Mouse (Mus musculus) kidney, embryonic 14.5 days (tissue): ENCODE measurements around the gene Gm42674. TPM values are rescaled to one million over a fixed set of nuclear protein-coding genes. Genes with fewer than 3 reads are reported as not detected.

Source experiments
- ATAC-seq: fragments of 200-750 bp; cut with Nextera tagmentation; 2 replicates; pipeline ENCODE4 v1.8.0; 2017; ENCODE audit warnings: moderate number of reproducible peaks, mild to moderate bottlenecking, moderate TSS enrichment, moderate library complexity; ENCODE audit not compliant: low FRiP score, low TSS enrichment
- H3K27ac ChIP-seq: fragments of 300-500 bp; sonication (generic); 2 replicates; pipeline ENCODE4 v1.5.1; 2014; ENCODE audit warnings: low read depth, mild to moderate bottlenecking, low read length, moderate library complexity, mixed read lengths
- H3K27me3 ChIP-seq: fragments of 300-500 bp; sonication (generic); 2 replicates; pipeline ENCODE4 v1.6.1; 2014; ENCODE audit warnings: mild to moderate bottlenecking, low read length; ENCODE audit not compliant: control insufficient read depth, insufficient read depth
- H3K36me3 ChIP-seq: fragments of 300-500 bp; sonication (generic); 2 replicates; pipeline ENCODE4 v1.6.1; 2014; ENCODE audit warnings: low read length, mixed read lengths; ENCODE audit not compliant: control insufficient read depth, insufficient read depth
- H3K4me1 ChIP-seq: fragments of 300-500 bp; sonication (generic); 2 replicates; pipeline ENCODE4 v1.6.1; 2014; ENCODE audit warnings: low read length, mixed read lengths; ENCODE audit not compliant: control insufficient read depth, insufficient read depth
- H3K4me2 ChIP-seq: fragments of 300-500 bp; sonication (generic); replicated peaks from 2 replicates; pipeline ENCODE4 v1.6.1; 2014; ENCODE audit warnings: low read depth, mild to moderate bottlenecking, low read length
- H3K4me3 ChIP-seq: fragments of 300-500 bp; sonication (generic); 2 replicates; pipeline ENCODE4 v1.5.1; 2014; ENCODE audit warnings: mild to moderate bottlenecking, low read length
- H3K9ac ChIP-seq: fragments of 300-500 bp; sonication (generic); 2 replicates; pipeline ENCODE4 v1.6.1; 2014; ENCODE audit warnings: low read depth, mild to moderate bottlenecking, low read length, moderate library complexity
- H3K9me3 ChIP-seq: fragments of 300-500 bp; sonication (generic); 2 replicates; pipeline ENCODE4 v1.6.1; 2016; ENCODE audit warnings: low read length; ENCODE audit not compliant: control insufficient read depth
- WGBS: fragments of 180-500 bp; shearing (Covaris S2); extraction: QIAGEN DNeasy Blood & Tissue Kit; methylation state at CpG from one replicate; pipeline ENCODE4 v1.1.7; 2014; 5-methylcytosine and 5-hydroxymethylcytosine counted together
- polyA plus RNA-seq: library from polyadenylated mRNA; unstranded; fragments of >200 nt; fragmentation: Nextera tagmentation; extraction: Ambion mirVana; gene quantifications from 2 replicates; pipeline ENCODE4 v1.2.1, GENCODE M21; 2014

The Gm42674 gene
- polyA plus RNA-seq, 1 experiment from 2014 or later: not detected

DNA sequence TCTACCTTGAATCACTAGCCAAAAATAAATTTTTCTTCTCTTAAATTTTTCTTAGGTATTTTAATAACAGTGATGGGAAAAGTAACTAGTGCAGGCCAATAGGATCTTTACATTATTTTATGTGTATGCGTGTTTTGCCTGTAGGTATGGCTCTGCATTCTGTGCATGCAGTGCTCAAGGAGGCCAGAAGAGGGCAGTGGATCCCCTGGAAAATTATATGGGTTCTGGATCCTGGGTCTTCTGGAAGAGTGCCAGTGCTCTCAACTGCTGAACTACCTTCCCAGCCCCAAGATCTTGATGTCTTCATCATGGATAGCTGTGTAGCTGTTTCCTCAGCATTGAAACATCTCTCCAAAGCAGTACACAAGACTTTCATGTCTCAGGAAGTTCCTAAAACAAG is 19.5 kb upstream of the Gm42674 start:
- Histone ChIP-seq H3K27ac (no peak overlapping the region), H3K9ac (no peak overlapping the region), H3K27me3 (no peaks in the 10 kb centered on the region), H3K4me1 (no peaks in the 10 kb centered on the region), H3K36me3 (no peaks in the 10 kb centered on the region), H3K4me2 (no peak overlapping the region), H3K4me3 (no peak overlapping the region), H3K9me3 (no peaks in the 10 kb centered on the region)
- WGBS: 89% methylated on average over 1 of the region's 1 CpGs
- no peak for ATAC-seq

DNA sequence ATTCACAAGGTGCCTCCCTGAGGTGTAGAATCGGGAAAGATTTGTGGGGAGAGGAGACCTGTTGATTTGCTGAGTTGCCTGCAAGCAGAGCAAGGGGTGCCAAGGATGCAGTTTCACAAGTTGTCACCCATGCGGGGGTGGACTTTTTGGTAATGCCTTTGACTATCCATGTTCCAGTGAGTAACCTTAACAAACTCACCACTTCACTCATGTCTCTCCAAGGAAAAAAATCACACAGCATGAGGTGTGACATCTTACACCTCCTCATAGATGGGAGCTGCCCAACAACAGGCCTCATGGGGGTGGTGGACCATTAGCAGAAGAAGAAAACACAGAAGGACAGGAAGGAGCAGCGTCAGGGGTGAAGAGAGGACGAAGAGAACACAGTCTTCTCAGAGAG is 19.1 kb upstream of the Gm42674 start:
- ATAC-seq: no peak
- 75% methylated on average over 4 of the region's 4 CpGs for WGBS
- H3K9ac ChIP-seq: no peak overlapping the region
- no peak overlapping the region for H3K4me3 ChIP-seq
- H3K4me1 ChIP-seq: no peaks in the 10 kb centered on the region
- no peaks in the 10 kb centered on the region for H3K27me3 ChIP-seq
- no peaks in the 10 kb centered on the region for H3K36me3 ChIP-seq
- H3K4me2 ChIP-seq: no peak overlapping the region
- H3K27ac ChIP-seq: no peak overlapping the region
- no peaks in the 10 kb centered on the region for H3K9me3 ChIP-seq

DNA sequence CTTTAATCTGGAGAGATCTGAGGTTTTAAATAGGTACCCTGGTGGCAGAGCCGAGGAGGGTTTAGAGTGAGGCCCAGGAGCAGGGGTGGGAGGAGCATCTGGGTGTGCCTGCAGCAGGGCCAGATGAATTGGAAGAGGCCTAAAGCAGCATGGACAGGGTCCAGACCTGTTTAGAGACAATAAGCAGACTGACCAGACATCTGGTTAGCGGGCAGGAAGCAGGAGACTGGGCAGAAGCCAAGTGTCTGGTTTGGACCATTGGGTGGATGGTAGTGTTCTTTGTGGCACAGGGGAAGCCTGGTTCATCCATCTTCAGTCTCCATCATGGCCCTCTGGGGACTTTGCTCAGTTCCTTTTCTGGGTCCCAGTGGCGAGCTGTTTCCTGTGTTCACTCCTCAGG is 17.8 kb upstream of the Gm42674 start:
- no peaks in the 10 kb centered on the region for H3K9me3 ChIP-seq
- H3K27me3 ChIP-seq: no peaks in the 10 kb centered on the region
- WGBS: 54% methylated on average over 3 of the region's 3 CpGs
- no peak for ATAC-seq
- H3K27ac ChIP-seq: no peak overlapping the region
- no peak overlapping the region for H3K9ac ChIP-seq
- no peaks in the 10 kb centered on the region for H3K36me3 ChIP-seq
- no peak overlapping the region for H3K4me2 ChIP-seq
- H3K4me3 ChIP-seq: no peak overlapping the region
- no peaks in the 10 kb centered on the region for H3K4me1 ChIP-seq

DNA sequence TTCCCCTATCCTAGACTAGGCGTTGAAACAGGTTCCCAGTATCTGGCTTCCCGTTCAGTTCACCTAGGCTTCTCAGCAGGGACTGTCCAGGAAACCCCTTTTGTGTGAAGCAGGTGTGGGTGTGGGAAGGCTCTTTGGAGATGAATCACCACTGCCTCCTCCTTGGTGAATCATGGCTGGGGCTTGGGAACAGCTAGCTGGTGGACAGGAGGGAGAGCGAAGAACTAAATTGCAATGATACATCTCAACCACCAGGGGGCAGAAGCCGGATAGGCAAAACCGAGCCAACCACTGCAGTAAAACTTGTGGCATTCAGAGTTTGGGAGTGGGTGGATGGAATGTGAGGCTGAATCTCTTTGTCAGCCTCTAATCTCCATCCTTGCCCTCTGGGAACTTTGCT is 16.1 kb upstream of the Gm42674 start:
- H3K36me3 ChIP-seq: no peaks in the 10 kb centered on the region
- no peaks in the 10 kb centered on the region for H3K27me3 ChIP-seq
- H3K4me3 ChIP-seq: no peak overlapping the region
- H3K4me2 ChIP-seq: no peak overlapping the region
- no peaks in the 10 kb centered on the region for H3K9me3 ChIP-seq
- 37% methylated on average over 5 of the region's 5 CpGs for WGBS
- no peaks in the 10 kb centered on the region for H3K4me1 ChIP-seq
- ATAC-seq: peak; percentile 50; the same call in 1 of the 2 replicates
- no peak overlapping the region for H3K27ac ChIP-seq
- no peak overlapping the region for H3K9ac ChIP-seq

DNA sequence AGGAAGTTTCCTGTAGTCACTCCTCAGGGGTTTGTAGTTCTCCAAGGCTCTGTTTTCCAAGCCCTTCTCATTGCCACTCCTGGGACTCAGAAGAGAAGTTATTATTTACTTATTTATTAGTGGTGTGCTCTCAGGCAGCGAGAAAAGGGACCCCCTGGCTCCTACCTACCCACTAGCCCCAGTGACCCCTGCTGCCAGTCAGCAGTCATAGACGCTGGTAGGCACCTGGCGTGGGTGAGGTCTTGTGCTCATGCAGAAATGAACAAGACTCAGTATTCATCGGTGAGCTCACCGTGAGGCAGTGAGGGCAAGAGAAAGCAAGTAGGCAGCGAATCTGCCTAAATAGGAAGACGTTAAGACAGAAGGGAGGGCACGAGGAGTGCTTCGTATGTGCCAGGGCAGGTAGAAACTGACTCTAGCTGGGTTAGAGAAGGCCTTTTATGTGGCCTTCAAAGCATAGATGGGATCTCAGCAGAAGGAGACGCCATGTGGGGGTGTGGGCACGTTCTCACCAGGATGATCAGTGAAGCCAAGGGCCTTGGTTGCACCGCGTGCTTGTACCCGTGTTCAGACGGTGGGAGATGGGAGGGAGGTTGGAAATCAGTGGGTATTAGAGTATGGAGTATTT is 15.6 kb upstream of the Gm42674 start:
- no peaks in the 10 kb centered on the region for H3K4me1 ChIP-seq
- H3K36me3 ChIP-seq: no peaks in the 10 kb centered on the region
- H3K4me2 ChIP-seq: no peak overlapping the region
- H3K27ac ChIP-seq: no peak overlapping the region
- WGBS: 86% methylated on average over 15 of the region's 15 CpGs
- no peak for ATAC-seq
- H3K4me3 ChIP-seq: no peak overlapping the region
- H3K27me3 ChIP-seq: no peaks in the 10 kb centered on the region
- H3K9me3 ChIP-seq: no peaks in the 10 kb centered on the region
- no peak overlapping the region for H3K9ac ChIP-seq

DNA sequence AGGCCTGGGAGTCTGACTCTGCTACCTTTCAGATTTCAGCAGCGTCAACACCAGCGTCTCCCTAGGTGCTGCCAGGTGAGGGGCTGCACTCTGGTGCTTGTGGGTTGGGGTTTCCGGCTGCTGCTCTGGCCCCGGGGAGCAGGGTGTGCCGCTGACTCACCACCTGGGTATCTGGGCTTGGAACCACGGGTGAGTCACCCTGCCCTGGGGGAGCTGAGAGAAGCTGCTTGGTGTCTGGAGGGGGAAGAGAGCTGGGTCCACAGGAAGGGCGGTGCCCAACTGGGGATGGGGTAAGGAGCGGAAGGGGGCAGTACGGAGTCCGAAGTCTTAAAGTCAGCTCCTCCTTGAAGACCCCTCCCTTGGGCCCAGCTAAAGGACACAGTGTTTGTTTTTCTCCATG is 14.8 kb upstream of the Gm42674 start:
- no peaks in the 10 kb centered on the region for H3K4me1 ChIP-seq
- H3K27ac ChIP-seq: no peak overlapping the region; the same call in 1 of the 2 replicates
- H3K4me2 ChIP-seq: no peak overlapping the region
- no peaks in the 10 kb centered on the region for H3K36me3 ChIP-seq
- H3K4me3 ChIP-seq: no peak overlapping the region
- H3K9ac ChIP-seq: no peak overlapping the region
- WGBS: 50% methylated on average over 10 of the region's 10 CpGs
- no peaks in the 10 kb centered on the region for H3K27me3 ChIP-seq
- no peaks in the 10 kb centered on the region for H3K9me3 ChIP-seq
- 0 out of 2 replicates have a peak, but pooled peaks have one; percentile 28 for ATAC-seq

DNA sequence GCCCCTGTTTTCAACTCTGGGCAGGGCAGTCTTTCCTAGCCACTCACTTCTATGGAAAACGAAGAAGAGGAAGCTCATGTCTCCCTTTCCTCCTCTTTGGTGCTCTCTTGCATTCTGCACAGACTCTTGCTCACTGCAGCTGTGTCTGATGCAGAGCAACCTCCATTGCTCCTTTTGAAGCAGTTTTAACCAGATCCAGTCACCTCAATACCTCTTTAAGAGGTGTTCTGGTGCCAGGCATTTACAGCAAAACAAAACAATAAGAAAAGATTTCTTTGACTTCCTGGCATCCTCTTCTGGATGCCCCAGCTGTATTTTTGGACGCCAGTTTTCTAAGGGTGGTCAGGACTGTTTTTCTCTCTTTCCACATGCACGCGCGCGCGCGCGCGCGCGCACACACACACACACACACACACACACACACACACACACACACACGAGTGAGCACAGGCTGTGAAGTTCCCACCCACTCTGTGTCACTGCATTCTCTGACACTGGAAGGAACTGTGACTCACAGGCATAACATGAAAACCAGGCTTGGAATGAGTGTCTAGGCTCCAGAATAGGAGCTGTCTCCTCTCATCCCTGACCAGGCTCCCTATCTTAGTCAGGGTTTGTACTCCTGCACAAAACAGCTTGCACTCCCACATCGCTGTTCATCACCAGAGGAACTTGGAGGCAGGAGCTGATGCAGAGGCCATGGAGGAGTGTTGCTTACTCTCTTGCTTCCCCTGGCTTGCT is 14.2 kb upstream of the Gm42674 start:
- Histone ChIP-seq H3K4me3 (no peak overlapping the region), H3K27me3 (no peaks in the 10 kb centered on the region), H3K9me3 (no peaks in the 10 kb centered on the region), H3K9ac (no peak overlapping the region), H3K4me2 (no peak overlapping the region), H3K27ac (no peak overlapping the region), H3K36me3 (no peaks in the 10 kb centered on the region), H3K4me1 (no peaks in the 10 kb centered on the region)
- WGBS: 82% methylated on average over 14 of the region's 14 CpGs
- ATAC-seq: no peak

DNA sequence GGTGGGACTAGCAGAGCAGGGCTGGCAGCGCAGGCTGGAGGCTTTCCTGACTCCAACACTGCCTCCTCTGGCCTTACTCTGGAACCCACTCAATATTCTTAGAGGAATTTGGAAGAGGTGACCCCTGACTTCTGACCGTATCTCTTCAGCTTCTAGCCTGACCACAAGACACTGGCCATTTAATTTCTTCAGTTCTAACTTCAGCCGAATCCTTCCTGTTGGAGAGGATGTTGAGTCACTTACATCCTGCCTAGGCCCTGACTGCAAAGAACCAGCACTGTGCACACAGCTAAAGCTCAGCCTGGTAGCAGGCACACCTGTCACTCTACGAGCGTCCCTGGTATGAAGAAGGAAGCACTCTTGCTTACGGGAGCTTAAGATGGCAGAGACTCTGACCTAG is 12.3 kb upstream of the Gm42674 start:
- Histone ChIP-seq H3K36me3 (no peaks in the 10 kb centered on the region), H3K4me1 (no peaks in the 10 kb centered on the region), H3K4me3 (no peak overlapping the region), H3K27ac (no peak overlapping the region), H3K27me3 (no peaks in the 10 kb centered on the region), H3K9me3 (no peaks in the 10 kb centered on the region), H3K4me2 (no peak overlapping the region), H3K9ac (no peak overlapping the region)
- WGBS: 76% methylated on average over 6 of the region's 6 CpGs
- no peak for ATAC-seq

DNA sequence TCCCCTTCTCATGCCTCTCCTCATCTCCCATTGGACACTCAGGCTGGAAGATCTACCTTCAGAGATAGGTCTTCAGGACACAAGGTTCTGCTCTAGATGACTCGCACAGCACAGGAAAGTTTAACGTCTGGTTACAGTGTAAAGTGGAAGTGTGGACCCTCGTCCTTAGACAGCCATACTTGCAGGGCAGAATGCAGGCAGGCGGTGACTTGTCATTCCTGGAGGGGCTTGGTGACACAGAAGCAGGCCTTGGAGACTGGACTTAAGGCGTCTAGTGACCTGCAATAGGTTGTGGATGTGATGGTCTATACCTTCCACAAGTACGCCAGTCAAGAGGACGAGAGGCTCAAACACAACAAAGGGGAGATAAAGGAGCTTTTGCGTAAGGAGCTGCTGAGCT is 11.8 kb upstream of the Gm42674 start, which contains the start of gene S100a2:
Gene S100a2, plus strand, starts transcription at position 301 of the 400 bp plus-strand sequence.
- Histone ChIP-seq H3K9ac (no peak within 1 kb of the TSS), H3K9me3 (no peaks in the 10 kb centered on the region), H3K36me3 (no peaks in the 10 kb centered on the region), H3K27me3 (no peaks in the 10 kb centered on the region), H3K4me3 (no peak within 1 kb of the TSS), H3K4me1 (no peaks in the 10 kb centered on the region), H3K4me2 (no peak within 1 kb of the TSS), H3K27ac (no peak within 1 kb of the TSS)
- no peak for ATAC-seq
- 93% methylated on average over 8 of the region's 8 CpGs for WGBS
